Mouse (Mus musculus) hematopoietic multipotent progenitor cell, adult 10-12 weeks (in vitro differentiated cells): ENCODE results near the gene Adra2b. TPM values are rescaled to one million over a fixed set of nuclear protein-coding genes. Genes with fewer than 3 reads are reported as not detected.

Experiments used
- polyA plus RNA-seq: library from polyadenylated mRNA; stranded (reverse); fragments of >175 nt; gene quantifications from 2 replicates; pipeline ENCODE4 v1.2.3, GENCODE M21; 2012; ENCODE audit warnings: low replicate concordance

Adra2b gene
- polyA plus RNA-seq = not detected in 2 replicates

DNA sequence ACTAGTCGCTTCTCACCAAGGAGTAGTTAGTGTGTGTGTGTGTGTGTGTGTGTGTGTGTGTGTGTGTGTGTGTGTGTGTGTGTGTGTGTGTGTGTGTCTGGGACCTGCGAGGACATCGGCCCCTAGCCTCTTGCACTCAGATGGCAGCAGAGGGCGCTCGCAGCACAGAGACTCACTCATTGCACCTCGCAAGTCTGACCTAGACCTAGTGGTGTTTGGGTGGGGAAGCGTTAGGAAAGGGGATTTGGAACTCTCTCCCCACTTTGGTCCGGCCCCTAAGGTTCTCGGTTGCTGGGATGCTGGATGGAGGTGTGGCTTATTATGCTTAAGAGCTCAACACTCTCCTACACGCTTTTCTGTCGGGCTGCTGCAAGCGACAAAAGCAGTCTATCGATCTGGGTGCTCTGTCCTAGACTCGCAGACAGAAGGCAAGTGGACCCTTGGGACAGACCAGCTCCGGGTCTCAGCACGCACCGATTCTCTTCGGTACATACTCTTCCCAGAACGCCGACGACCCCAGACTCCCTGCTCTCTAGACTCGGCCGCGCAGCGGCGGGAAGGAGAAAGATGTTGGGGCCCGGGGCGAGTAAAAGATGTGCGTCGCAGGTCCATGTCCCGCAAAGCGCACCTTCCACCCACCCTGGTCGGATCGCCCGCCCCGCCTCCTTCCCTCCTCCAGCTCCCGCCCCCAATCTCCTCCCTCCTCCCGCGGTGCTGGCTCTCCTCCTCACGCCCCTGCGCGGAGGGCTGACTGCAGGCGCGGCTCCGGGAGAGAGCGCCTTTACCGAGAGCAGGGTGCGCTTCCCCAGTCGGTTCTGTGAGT, at the start of gene Adra2b:
Gene Adra2b (plus strand): TSS at position 750 of the 823 bp plus-strand sequence.

DNA sequence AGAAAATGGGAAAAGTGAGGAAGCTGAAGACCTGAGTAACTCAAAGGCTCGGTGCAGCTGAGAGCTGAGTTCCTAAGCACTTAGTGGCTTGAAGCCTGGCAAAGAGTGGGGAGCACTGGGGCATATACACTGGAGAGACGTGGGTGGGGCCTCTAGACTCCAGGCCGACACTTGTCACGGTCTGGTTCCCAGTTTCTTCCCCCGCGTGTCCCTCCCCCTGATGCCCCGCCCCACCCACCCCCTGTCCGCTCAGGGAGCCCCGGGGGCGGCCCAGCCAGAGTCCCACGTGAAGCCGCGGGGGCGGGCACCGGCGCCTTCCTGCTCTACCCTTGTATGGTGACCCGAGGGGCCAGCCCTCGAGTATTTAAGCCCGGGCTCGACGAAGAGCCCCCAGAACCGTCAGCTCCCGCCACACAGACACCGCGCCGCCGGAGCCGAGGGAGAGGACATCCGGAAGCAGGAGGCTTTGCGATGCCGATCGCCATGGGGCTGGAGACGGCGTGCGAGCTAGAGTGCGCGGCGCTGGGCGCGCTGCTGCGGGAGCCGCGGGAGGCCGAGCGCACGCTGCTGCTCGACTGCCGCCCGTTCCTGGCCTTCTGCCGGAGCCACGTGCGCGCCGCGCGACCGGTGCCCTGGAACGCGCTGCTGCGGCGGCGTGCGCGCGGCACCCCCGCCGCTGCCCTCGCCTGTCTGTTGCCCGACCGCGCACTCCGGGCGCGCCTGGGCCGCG, 27.1 kb upstream of the Adra2b start, which contains the start of gene Dusp2:
Gene Dusp2 (plus strand): TSS at position 393 of the 730 bp plus-strand sequence.

DNA sequence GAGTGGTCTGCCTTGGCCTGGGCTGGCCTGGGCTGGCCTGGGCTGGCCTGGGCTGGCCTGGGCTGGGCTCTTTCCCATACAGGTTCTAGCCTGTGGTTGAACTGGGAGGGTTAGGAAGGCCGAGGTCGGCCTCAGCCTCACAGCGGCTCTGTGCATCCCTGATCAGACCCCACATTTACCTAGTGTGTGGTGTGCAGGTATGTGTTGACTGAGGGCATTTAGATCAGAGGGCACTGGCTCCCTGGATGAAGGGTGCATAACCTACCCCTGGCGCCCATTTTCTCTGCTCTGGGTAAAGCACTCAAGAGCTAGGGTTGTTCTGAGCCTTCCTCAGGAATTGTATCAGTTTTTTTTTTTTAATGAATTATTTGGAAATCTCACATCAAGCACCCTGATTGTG, 24.6 kb upstream of the Adra2b start, which contains the start of gene Astl:
Gene Astl (plus strand): TSS at position 224 of the 400 bp plus-strand sequence.

Other genes with a start within 250 kb of the Adra2b start
- 1.3 and 4.4 TPM in 2 replicates for gene Ncaph, start 229.3 kb upstream of the Adra2b start, polyA plus RNA-seq
- gene Itpripl1, start 219.8 kb upstream of the Adra2b start, polyA plus RNA-seq = 9.2 and 9.6 TPM in 2 replicates
- 0.12 and 0.14 TPM in 2 replicates for gene 1810024B03Rik, start 154.9 kb upstream of the Adra2b start, polyA plus RNA-seq
- 5.2 and 13.8 TPM in 2 replicates for gene Snrnp200, start 154.8 kb upstream of the Adra2b start, polyA plus RNA-seq
- 12.0 and 15.9 TPM in 2 replicates for gene Ciao1, start 115.4 kb upstream of the Adra2b start, polyA plus RNA-seq
- 97.7 and 118 TPM in 2 replicates for gene Tmem127, start 115.3 kb upstream of the Adra2b start, polyA plus RNA-seq
- 23.3 and 33.0 TPM in 2 replicates for gene Stard7, start 93.0 kb upstream of the Adra2b start, polyA plus RNA-seq
- gene Dusp2, start 27.0 kb upstream of the Adra2b start, polyA plus RNA-seq = 70.8 and 85.4 TPM in 2 replicates
- gene Astl, start 24.6 kb upstream of the Adra2b start, polyA plus RNA-seq = 0.08 TPM in 1 of 2 replicates, not detected in the other
- 0.13 and 0.86 TPM in 2 replicates for gene Gpat2, start 62.0 kb downstream of the Adra2b start, polyA plus RNA-seq
- gene Fahd2a, start 81.4 kb downstream of the Adra2b start, polyA plus RNA-seq = 19.0 and 33.9 TPM in 2 replicates
- gene Kcnip3, start 158.9 kb downstream of the Adra2b start, polyA plus RNA-seq = 1.2 and 1.7 TPM in 2 replicates
- gene Prom2, start 178.3 kb downstream of the Adra2b start, polyA plus RNA-seq = not detected in 2 replicates
- gene Zfp661, start 223.9 kb downstream of the Adra2b start, polyA plus RNA-seq = 0.35 and 0.43 TPM in 2 replicates
- 58.9 and 78.2 TPM in 2 replicates for gene Mrps5, start 224.0 kb downstream of the Adra2b start, polyA plus RNA-seq